12 mouse cellular contexts compared by ENCODE assay signal in genomic region chr19:55833807-55834385, GRCm38 (mm10).
"Had no signal": no experiment of that assay in that cellular context is flagged by ENCODE, and none has a peak within 500 bp of the region (broad histone marks: within the 10 kb centered on the region; RNA-seq: fewer than 3 reads in every experiment).

No protein-coding gene starts in this region.

- H3K27me3 ChIP-seq: midbrain, embryonic 13.5 days had no signal

- ATAC-seq: midbrain, embryonic 13.5 days had no signal

- H3K4me3 ChIP-seq: left cerebral cortex, adult 2 months; limb, embryonic 10.5 days; midbrain, embryonic 13.5 days had no signal

- H3K9ac ChIP-seq: midbrain, embryonic 13.5 days had no signal

- H3K27ac ChIP-seq: kidney, postnatal 0 days; left cerebral cortex, adult 2 months; limb, embryonic 10.5 days; midbrain, embryonic 13.5 days had no signal

- H3K9me3 ChIP-seq: limb, embryonic 10.5 days; midbrain, embryonic 13.5 days had no signal

- H3K4me2 ChIP-seq: liver, embryonic 11.5 days; midbrain, embryonic 13.5 days had no signal

- DNase-seq: kidney, adult 11 months; kidney, adult 9 months; kidney, postnatal 36 days; lung, postnatal 14 days; right cerebral cortex, postnatal 25 days; thymus, adult 18-20 months; thymus, postnatal 25 days had no signal
